Mouse (Mus musculus) cerebellum, adult 2 months (tissue): ENCODE results near the gene Vamp2.

Source experiments
- CTCF ChIP-seq: fragments of 200-500 bp; IDR thresholded peaks from 2 replicates; pipeline ENCODE4 v1.5.1; 2011; ENCODE audit warnings: low read depth, mild to moderate bottlenecking, control low read depth, low read length, moderate library complexity, borderline replicate concordance; ENCODE audit not compliant: insufficient read depth
- POLR2A ChIP-seq: fragments of 200-500 bp; IDR thresholded peaks from 2 replicates; pipeline ENCODE4 v1.6.1; 2011; ENCODE audit warnings: low read length, control low read depth, borderline replicate concordance; ENCODE audit not compliant: insufficient read depth

DNA sequence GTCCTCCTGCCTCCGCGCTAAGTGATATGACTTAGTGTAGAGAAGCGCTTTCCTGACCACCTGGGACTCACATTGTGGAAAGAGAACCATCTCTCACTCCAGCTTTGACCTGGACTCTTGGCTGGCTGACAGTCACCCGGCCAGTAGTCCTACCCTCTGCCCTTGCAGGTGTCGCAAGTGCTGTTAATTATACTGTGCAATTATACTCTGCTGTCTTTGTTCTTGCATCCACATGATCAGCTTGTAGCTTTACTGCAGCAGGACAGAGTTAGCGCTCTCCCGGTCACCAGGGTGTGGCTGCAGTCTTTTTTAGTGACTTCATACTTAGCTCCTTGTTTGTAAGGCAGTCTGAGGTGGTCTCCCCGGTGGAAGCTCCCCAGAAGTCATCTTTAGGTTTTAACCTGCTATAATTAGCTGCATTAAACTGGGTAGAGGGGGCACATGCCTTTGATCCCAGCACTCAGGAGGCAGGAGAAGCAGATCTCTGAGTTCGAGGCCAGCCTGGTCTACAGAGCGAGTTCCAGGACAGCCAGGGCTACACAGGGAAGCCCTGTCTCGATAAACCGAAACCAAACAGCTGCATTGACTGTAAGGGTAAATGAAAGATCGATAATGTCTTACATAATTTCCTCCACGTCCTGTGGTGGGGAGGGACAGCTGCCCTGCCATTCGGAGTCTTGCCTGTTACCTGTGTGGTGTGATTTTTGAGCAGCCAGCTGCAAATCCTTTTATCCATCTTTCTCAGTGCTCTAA lies 8.0 kb upstream of the Vamp2 start:
- TF ChIP-seq CTCF (no peak), POLR2A (no peak)
